Mouse (Mus musculus) mesoderm, embryonic 11.5 days (tissue): ENCODE measurements around the gene Icosl.
"Not testable (repeated sequence)": the region's sequence is repeated elsewhere in the genome, so short reads cannot be mapped to it uniquely, and the experiment has no call there.

Source experiments
- DNase-seq: peaks from one replicate; pipeline ENCODE4 v3.0.0-alpha.2; 2012; ENCODE audit warnings: low read depth, low spot score

Icosl gene

DNA sequence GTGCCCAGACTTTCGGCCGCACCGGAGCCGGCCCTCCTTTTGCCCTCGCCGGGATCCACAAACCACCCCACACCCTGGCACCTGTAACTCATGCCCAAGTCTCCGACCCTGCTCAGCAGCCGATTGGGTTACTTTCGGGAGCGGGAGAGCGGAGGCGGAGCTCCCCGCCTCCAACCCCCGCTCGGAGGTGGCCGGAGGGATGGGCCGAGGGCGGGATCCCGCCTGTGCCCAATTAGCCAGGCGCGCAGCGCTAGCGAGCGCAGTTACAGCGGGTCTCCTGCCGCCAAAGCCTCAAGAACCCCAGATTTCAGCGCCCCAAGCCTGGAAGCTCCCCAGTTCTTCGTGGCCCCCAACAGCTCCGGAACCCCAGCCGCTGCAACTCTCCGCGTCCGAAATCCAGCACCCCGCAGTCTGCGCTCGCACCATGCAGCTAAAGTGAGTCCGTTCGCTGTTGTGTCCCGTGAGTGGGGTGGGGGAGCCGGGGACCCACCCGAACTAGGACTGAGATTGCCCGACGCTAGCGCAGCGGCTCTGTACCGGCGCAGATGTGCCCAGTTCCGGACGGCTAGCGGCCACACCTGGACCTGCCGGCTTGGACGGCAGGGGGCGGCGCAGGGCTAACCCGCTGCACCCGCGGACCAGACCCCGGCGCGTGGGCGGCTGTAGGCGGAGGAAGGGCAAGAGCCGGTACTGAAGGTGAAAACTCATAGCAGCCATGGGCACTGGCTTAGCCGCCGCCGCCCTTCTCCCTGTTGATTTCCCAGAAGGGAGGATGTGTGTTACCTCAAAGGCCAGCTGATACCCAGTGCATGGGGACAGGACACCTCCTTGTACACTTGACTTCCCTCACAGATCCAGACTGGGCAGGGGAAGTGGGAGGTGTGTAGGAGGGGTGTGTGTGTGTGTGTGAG, at the start of gene Icosl:
Gene Icosl, plus strand, starts transcription at position 202 of the 911 bp plus-strand sequence.
- peak; percentile 82 for DNase-seq

DNA sequence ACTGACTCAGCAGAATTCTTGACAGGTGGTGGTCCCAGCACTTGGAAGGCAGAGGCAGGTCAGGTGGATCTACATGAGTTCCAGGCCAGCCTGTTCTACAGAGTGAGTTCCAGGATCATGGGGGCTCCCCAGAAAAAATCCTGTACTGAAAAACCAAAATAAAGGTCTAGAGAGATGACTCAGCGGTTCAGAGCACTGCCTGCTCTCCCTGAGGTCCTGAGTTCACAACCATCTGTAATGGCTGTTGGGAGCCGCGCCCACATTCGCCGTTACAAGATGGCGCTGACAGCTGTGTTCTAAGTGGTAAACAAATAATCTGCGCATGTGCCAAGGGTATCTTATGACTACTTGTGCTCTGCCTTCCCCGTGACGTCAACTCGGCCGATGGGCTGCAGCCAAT, 49.1 kb upstream of the Icosl start:
- not testable (repeated sequence) for DNase-seq

DNA sequence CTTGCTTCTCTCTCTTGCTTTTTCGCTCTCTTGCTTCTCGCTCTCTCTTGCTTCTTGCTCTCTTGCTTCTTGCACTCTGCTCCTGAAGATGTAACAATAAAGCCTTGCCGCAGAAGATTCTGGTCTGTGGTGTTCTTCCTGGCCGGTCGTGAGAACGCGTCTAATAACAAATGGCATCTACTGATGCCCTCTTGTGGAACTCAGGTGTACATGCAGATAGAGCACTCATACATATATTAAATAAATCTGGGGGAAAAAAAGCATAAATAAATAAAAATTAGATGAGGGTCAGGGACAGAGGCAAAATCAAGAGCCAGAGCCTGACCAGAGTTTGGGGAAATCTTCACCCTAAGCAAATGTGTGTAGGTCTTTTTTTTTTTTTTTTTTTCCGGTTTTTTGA, 43.6 kb upstream of the Icosl start:
- DNase-seq, result not testable (repeated sequence)

DNA sequence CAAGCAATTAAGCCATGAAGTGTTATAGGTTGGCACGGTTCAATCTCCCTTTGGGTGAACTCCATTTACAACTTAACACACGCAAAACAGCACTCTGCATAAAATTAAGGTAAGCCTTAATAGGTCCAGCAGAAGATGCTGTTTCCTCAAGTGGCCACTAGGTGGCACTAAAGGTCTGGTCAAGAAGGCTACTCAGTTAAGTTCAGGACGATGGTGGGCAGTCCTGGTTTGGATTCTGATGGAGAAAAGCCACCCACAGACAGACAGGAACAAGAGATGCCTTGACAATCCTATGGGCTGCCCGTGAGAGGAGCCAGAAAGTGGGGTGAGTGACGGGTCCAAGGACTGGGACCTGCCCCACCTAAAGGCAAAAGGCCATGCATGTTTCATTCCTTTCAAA, 41.0 kb upstream of the Icosl start:
- peak; percentile 88 for DNase-seq

- no peak for DNase-seq
These were observed 40.0 kb upstream of the Icosl start for GRCm38 (mm10) chr10:78029080-78029479.

GRCm38 (mm10) chr10:78031987-78032386, 37.1 kb upstream of the Icosl start:
- no peak for DNase-seq

DNA sequence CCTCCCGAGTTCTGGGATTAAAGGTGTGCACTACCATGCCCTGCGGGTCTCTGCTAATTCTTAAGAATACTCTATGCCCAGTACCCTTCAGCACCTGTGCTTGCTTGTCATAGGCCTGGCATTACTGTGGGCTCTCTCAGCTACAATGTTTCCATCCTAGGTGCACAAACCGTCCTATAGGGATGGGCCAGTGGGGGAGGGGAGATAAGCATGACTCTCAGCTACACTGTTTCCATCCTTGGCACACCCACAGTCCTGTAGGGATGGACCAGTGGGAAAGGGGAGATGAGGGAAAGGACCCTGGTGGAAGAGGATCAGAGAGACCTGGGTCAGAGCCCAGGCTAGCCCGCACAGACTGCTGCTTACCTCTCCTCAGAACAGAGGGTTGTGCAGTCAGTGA, 32.0 kb upstream of the Icosl start:
- no peak for DNase-seq

DNA sequence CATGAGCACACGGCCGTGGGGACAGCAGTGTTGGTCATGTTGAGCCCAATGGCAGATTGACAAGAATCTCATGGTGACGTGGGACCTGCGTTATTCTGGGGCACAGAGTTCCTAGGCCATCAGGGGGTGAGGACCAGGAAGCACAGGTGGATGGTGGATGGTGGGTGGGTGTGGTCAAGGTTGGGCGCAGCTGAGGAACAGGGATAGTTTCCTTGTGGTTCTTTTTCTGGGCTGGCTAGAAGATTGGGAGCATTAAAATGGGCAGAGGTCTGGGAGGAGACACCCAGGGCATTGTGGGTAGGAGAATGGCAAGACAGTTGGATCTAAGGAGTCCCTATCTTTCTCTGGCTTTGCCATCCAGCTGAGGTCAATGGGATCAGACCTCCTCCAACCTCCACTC, 27.5 kb upstream of the Icosl start, which contains the start of gene Dnmt3l:
Gene Dnmt3l, plus strand, starts transcription at position 301 of the 400 bp plus-strand sequence.
- no peak for DNase-seq

GRCm38 (mm10) chr10:78042096-78042495, 27.0 kb upstream of the Icosl start:
- no peak for DNase-seq

GRCm38 (mm10) chr10:78042697-78043405, 26.3 kb upstream of the Icosl start:
- no peak for DNase-seq

- peak; percentile 84 for DNase-seq
These were observed 25.7 kb upstream of the Icosl start, which contains the start of gene Aire for GRCm38 (mm10) chr10:78043406-78043836. TSS of gene Aire (minus strand) at chr10:78043610.

DNA sequence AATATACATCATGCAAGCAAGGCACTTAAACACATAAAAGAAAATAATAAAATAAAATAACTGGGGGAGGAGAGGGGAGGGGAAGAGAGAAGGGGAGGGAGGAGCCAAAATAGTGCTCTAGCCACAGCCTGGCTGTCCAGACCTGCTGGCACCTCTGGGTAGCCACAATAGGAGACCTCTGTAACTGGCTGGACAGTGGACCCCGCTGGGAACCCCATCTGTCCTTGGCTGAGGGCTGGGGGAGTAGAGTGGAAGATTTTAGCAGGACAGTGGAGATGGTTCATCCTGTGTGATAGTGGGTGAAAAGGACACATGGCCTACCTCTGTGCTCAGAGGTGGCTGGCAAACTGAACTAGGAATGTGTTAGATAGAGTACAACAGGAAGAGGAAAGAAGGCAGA, 24.6 kb upstream of the Icosl start:
- DNase-seq, result no peak

DNA sequence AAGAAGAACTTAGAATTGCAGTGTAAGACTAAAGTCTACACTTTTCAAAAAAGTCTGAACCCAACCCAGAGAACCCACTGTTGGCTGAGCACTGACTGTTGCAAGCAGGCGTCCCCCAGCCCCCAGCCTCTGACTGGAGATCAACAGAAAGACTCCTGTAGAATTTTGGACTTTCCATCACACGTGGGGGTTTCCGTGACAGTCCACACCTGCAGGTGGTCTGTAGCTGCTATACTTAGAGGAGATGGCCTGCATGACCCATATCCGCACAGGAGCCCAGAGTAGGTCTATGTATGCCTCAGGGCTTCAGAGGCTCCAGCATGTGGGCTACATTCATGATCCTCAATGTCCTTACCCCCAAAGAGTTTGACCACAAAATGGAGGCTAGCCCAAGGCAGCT, 22.7 kb upstream of the Icosl start:
- DNase-seq, result no peak

- no peak for DNase-seq
These were observed 20.9 kb upstream of the Icosl start for GRCm38 (mm10) chr10:78048061-78048730.

GRCm38 (mm10) chr10:78049519-78050035, 19.5 kb upstream of the Icosl start:
- DNase-seq, result no peak

DNA sequence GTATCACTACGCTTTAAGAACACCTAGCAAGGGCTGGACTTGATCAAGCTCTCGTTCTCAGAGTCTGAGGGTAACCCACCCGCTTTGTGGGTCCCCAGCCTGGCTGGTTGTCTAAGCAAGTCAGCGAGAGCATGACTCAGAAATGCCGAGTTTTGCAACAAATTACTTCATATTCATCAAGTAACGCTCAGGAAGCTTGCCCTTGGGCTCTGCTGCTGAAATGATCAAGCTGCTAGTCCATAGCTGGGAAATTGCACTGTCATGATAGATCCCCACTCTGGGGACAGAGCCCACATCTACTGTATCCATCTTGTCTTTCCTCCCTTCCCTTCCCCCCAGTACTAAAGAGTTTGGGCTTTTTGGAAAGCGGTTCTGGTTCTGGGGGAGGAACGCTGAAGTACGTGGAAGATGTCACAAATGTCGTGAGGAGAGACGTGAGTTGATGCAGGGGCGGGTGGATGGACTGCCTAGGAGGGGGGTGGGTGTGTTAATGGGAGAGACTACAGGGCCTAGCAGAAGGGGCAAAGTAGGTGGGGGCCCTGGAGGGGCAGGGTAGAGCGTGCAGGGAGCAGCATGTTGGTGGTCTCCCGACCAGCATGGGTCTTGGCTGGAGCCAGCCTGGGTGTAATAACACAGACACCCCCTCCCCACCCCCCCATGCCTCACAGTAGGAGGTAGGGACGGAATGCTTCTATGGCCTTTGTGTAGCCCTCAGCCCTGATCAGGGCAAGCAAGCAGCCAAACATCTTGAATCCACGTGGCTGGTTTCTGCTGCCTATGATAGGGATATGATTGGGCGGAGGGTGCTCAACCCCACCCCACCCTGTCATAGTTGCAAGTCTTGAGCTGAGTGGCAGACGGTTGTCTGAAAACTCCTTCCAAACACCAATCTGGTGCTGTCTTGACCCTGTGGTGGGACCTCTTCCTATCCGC, 14.2 kb upstream of the Icosl start:
- no peak for DNase-seq

DNA sequence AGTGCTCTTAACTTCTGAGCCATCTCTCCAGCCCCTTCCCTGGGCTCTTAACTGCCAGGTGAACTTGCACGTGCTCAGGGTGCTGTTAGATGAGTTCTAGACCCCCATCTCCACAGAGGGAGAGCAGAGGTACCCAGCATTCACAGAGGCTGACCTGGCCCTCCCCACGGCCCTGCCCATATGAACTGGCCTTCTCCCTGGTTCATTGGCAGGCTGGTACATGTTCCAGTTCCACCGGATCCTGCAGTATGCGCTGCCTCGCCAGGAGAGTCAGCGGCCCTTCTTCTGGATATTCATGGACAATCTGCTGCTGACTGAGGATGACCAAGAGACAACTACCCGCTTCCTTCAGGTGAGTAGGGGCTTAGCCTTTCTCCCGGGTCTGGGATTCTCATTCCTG, 12.0 kb upstream of the Icosl start:
- no peak for DNase-seq

GRCm38 (mm10) chr10:78063122-78063521, 6.0 kb upstream of the Icosl start:
- DNase-seq, result no peak

DNA sequence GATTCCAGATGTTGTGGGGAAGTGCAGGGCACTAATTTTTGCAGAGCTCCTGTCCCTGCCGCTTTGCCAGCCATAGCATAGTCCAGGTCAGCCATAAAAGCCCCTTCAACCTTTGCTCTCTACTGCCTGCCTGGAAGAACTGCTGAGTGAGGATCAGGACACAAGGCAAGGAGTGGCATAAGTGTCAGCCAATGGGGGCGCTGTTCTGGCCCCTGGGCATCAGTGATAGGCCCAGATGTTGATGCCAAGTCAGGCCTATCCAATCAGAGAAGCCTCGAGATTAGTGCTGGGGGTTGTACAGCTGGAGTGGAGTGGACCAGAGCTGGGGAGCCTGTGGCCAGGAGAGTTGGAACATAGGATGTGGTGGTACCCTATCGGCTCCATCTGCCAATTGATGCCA, 1.9 kb upstream of the Icosl start:
- DNase-seq, result peak; percentile 29

DNA sequence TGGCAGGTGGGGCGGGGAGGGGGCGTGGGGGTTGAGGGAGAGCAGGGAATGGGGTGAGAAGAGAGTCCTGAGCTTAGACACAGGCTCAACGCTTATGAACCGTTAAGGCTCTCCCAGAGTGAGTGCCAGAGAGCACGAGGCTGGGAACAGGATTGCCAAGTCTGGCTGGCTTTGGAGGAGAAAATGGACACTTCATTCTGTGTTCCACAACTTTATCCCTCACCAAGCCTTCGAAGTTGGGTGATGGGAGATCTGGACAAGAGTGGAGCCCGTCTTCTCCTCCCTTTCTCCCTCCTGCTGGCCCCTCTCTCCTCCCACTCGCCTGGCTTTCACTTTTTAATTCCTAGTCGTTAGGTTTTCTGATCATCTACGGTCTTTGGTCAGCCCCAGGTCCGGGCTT, 561 bp upstream of the Icosl start:
- no peak for DNase-seq

DNA sequence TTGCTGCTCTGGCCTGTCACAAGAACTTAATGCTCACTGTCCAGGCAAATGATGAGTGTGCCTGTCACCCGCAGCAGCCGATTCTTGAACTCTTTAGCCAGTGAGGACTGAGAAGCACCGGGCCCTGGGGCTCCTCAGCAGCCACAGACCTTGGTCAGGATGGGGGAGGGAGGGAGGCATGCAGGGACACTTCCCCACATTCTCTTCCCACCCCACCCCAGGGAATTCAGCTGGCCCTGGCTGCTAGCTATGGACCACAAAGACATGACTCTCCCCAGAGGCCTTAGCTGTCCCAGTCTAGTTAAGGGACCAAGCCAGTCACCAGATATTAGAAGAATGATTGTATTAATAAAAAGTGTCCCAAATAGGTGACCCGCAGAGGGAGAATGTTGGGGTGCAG, 5.0 kb downstream of the Icosl start:
- no peak for DNase-seq
